Mouse (Mus musculus): Measurements from ENCODE around the gene Ganc. TPM values are rescaled to one million over a fixed set of nuclear protein-coding genes. Genes with fewer than 3 reads are reported as not detected.

Ganc gene
- polyA plus RNA-seq, 1 experiment from 2014 or later: 6.8 TPM

GRCm38 (mm10) chr2:120387291-120387690 lies 16.4 kb upstream of the Ganc start:
- ATAC-seq: no peak
- Histone ChIP-seq H3K4me1 (ENCODE audit: insufficient read depth) (no peaks in the 10 kb centered on the region), H3K27me3 (ENCODE audit: insufficient read depth, low read length) (no peaks in the 10 kb centered on the region), H3K27ac (ENCODE audit: low read depth) (no peak overlapping the region), H3K36me3 (replicated peaks; ENCODE audit: insufficient read depth, low read length) (peaks cover 53% of the 10 kb centered on the region), H3K9ac (replicated peaks) (no peak overlapping the region), H3K4me2 (ENCODE audit: low read depth, low read length) (no peak overlapping the region), H3K9me3 (ENCODE audit: low read length) (no peaks in the 10 kb centered on the region), H3K4me3 (ENCODE audit: low read depth, low read length) (no peak overlapping the region)
- TF ChIP-seq CTCF (IDR thresholded peaks at IDR 0.05; ENCODE audit: low read depth) (no peak), EP300 (IDR thresholded peaks at IDR 0.05; ENCODE audit: low read depth) (no peak)
- WGBS (ENCODE audit: insufficient replicate concordance): 89% methylated on average over 1 of the region's 1 CpGs
- DNase-seq: no peak

GRCm38 (mm10) chr2:120389376-120389775 lies 14.3 kb upstream of the Ganc start:
- ATAC-seq: no peak
- no peak for DNase-seq
- Histone ChIP-seq H3K9me3 (ENCODE audit: low read length) (no peaks in the 10 kb centered on the region), H3K36me3 (replicated peaks; ENCODE audit: insufficient read depth, low read length) (peaks cover 57% of the 10 kb centered on the region), H3K4me1 (ENCODE audit: insufficient read depth) (no peaks in the 10 kb centered on the region), H3K9ac (replicated peaks) (no peak overlapping the region), H3K27me3 (ENCODE audit: insufficient read depth, low read length) (no peaks in the 10 kb centered on the region), H3K4me3 (ENCODE audit: low read depth, low read length) (no peak overlapping the region), H3K4me2 (ENCODE audit: low read depth, low read length) (no peak overlapping the region), H3K27ac (ENCODE audit: low read depth) (no peak overlapping the region)
- TF ChIP-seq EP300 (IDR thresholded peaks at IDR 0.05; ENCODE audit: low read depth) (no peak), CTCF (IDR thresholded peaks at IDR 0.05; ENCODE audit: low read depth) (no peak)
- WGBS (ENCODE audit: insufficient replicate concordance): 81% methylated on average over 3 of the region's 3 CpGs

DNA sequence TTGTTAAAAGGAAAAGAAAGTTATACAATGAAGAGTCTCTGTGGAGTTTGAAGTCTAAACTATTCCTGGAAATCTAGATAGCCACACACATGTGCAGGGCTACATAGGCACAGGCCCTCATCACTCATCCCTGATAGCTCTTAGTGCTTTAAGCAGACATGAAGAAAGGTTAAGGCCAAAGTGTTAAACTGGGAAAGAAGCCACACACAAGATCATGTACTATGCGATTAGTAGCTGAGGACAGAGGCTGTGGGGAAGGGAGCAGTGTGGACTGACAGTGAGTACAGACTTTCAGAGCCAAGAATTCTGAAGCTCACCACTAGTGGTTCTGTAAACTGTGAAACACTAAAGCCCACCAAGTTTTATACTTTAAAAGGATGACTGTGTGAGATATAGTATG lies 12.8 kb upstream of the Ganc start:
- Histone ChIP-seq H3K9me3 (ENCODE audit: low read length) (no peaks in the 10 kb centered on the region), H3K9ac (replicated peaks) (no peak overlapping the region), H3K4me3 (ENCODE audit: low read depth, low read length) (no peak overlapping the region), H3K36me3 (replicated peaks; ENCODE audit: insufficient read depth, low read length) (peaks cover 54% of the 10 kb centered on the region), H3K27ac (ENCODE audit: low read depth) (no peak overlapping the region), H3K4me2 (ENCODE audit: low read depth, low read length) (no peak overlapping the region), H3K27me3 (ENCODE audit: insufficient read depth, low read length) (no peaks in the 10 kb centered on the region), H3K4me1 (ENCODE audit: insufficient read depth) (no peaks in the 10 kb centered on the region)
- no peak for DNase-seq
- WGBS (ENCODE audit: insufficient replicate concordance): 84% methylated on average over 1 of the region's 1 CpGs
- no peak for ATAC-seq
- no peak for TF ChIP-seq EP300 (IDR thresholded peaks at IDR 0.05; ENCODE audit: low read depth)
- TF ChIP-seq CTCF (IDR thresholded peaks at IDR 0.05; ENCODE audit: low read depth): no peak

DNA sequence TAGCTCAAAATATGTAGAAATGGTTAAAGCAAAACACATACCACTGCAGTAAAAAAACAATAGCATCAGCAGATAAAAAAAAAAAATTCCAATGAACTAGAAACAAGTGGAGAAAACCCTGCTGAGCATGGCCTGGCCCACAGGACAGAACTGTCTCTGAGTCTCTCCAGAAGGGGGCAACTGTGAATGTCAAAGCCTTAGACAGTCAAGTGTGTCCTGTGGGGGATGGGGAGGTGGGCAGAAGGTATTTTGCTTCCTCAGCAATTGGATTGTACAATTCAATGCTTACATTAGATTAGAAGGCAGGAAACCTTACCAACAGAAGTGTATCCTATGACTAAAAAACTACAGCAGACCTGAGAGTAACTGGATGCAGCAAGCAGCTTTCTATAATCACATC lies 11.3 kb upstream of the Ganc start:
- Histone ChIP-seq H3K27ac (ENCODE audit: low read depth) (no peak overlapping the region), H3K4me2 (ENCODE audit: low read depth, low read length) (no peak overlapping the region), H3K4me3 (ENCODE audit: low read depth, low read length) (no peak overlapping the region), H3K9me3 (ENCODE audit: low read length) (no peaks in the 10 kb centered on the region), H3K27me3 (ENCODE audit: insufficient read depth, low read length) (no peaks in the 10 kb centered on the region), H3K4me1 (ENCODE audit: insufficient read depth) (no peaks in the 10 kb centered on the region), H3K36me3 (replicated peaks; ENCODE audit: insufficient read depth, low read length) (peaks cover 64% of the 10 kb centered on the region), H3K9ac (replicated peaks) (no peak overlapping the region)
- no peak for DNase-seq
- no peak for ATAC-seq
- TF ChIP-seq CTCF (IDR thresholded peaks at IDR 0.05; ENCODE audit: low read depth) (peak; percentile 21; the same call in 1 of the 2 replicates), EP300 (IDR thresholded peaks at IDR 0.05; ENCODE audit: low read depth) (no peak)

DNA sequence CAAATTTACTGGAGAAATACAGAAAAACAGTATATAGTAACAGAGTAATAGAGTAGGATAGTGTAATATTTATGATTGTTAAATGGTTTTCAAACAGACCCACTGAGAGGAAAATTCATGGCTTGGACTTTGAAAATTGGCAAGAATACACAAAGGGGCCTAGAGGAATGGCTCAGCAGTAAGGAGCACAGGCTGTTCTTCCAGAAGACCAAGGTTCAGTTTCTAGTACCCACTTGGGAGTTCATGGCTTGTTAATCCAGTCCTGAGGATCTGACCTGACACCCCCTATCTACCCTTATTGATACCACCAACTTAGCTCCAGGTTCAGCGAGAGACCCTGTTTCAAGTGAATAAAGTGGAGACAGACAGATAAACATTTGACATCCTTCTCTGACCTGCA lies 5.7 kb upstream of the Ganc start:
- no peak overlapping the region for H3K9ac ChIP-seq (replicated peaks)
- ATAC-seq: no peak
- H3K9me3 ChIP-seq (ENCODE audit: low read length): no peaks in the 10 kb centered on the region
- DNase-seq: no peak
- TF ChIP-seq CTCF (IDR thresholded peaks at IDR 0.05; ENCODE audit: low read depth): no peak
- TF ChIP-seq EP300 (IDR thresholded peaks at IDR 0.05; ENCODE audit: low read depth): no peak
- no peak overlapping the region for H3K27ac ChIP-seq (ENCODE audit: low read depth)
- WGBS (ENCODE audit: insufficient replicate concordance): 100% methylated on average over 1 of the region's 1 CpGs
- H3K4me1 ChIP-seq (ENCODE audit: insufficient read depth): peaks cover 12% of the 10 kb centered on the region
- H3K4me2 ChIP-seq (ENCODE audit: low read depth, low read length): no peak overlapping the region
- no peak overlapping the region for H3K4me3 ChIP-seq (ENCODE audit: low read depth, low read length)
- peaks cover 40% of the 10 kb centered on the region for H3K36me3 ChIP-seq (replicated peaks; ENCODE audit: insufficient read depth, low read length)
- H3K27me3 ChIP-seq (ENCODE audit: insufficient read depth, low read length): no peaks in the 10 kb centered on the region

- DNase-seq (no peak), ATAC-seq (no peak)
- peaks cover 10% of the 10 kb centered on the region; the same call in 1 of the 2 replicates for H3K36me3 ChIP-seq (replicated peaks; ENCODE audit: insufficient read depth, low read length)
- H3K4me2 ChIP-seq (ENCODE audit: low read depth, low read length): peak overlapping the region; percentile 73
- no peak overlapping the region for H3K9ac ChIP-seq (replicated peaks)
- TF ChIP-seq EP300 (IDR thresholded peaks at IDR 0.05; ENCODE audit: low read depth) (no peak), CTCF (IDR thresholded peaks at IDR 0.05; ENCODE audit: low read depth) (no peak)
- H3K9me3 ChIP-seq (ENCODE audit: low read length): no peaks in the 10 kb centered on the region
- H3K27ac ChIP-seq (ENCODE audit: low read depth): no peak overlapping the region
- 21% methylated on average over 3 of the region's 3 CpGs for WGBS (ENCODE audit: insufficient replicate concordance)
- H3K4me3 ChIP-seq (ENCODE audit: low read depth, low read length): peak overlapping the region; percentile 76
- H3K27me3 ChIP-seq (ENCODE audit: insufficient read depth, low read length): no peaks in the 10 kb centered on the region
- peaks cover 16% of the 10 kb centered on the region for H3K4me1 ChIP-seq (ENCODE audit: insufficient read depth)
Observed at GRCm38 (mm10) chr2:120402813-120403212, 883 bp upstream of the Ganc start.
